Mouse (Mus musculus) fat pad, adult 2 months (tissue): ENCODE data around the gene Carnmt1.
A peak's percentile ranks its signal among the peaks of the same experiment; 100 is the strongest.

Source experiments
- DNase-seq: peaks from one replicate; pipeline ENCODE4 v3.0.0-alpha.2; 2011; ENCODE audit warnings: low read depth, low spot score; ENCODE audit errors: extremely low read depth

Gene Carnmt1

GRCm38 (mm10) chr19:18670608-18671007, at the start of gene Carnmt1:
Gene Carnmt1 (plus strand): TSS chr19:18670764.
- DNase-seq: peak; percentile 67

- DNase-seq: no peak
Measured at GRCm38 (mm10) chr19:18623894-18624293, 46.7 kb upstream of the Carnmt1 start.

- no peak for DNase-seq
Measured at GRCm38 (mm10) chr19:18629589-18629988, 41.0 kb upstream of the Carnmt1 start.

- DNase-seq: no peak
Measured at GRCm38 (mm10) chr19:18630221-18631119, 40.1 kb upstream of the Carnmt1 start.

- no peak for DNase-seq
Measured at GRCm38 (mm10) chr19:18631161-18631643, 39.4 kb upstream of the Carnmt1 start.

DNA sequence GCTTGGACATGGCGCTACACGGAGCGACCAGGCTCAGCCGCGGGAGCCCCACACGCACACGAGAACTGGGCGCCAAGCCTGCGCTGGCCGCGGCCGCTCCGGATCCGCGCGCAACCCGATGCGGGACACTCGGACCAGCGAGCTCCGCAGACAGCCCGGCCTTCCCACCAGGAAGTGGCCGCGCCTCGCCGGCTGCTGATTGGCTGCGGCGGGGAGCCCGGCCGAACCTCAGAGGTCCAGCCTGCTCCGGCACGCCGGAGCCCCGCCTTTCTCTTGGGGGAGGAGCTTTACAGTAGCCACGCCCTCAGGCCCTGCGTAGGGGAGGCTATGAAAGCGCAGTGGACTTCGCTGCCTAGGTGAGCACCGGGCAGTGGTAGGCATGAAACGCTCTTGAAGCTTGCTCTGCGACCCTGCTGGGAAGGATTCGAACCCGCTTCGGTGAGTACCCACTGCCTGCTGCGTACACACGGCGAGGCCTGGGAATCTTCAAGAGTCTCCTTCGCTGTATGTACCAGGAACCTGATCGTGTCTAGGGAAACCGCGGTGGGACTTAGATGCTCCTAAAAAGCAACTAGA, 38.8 kb upstream of the Carnmt1 start, which contains the start of the genes Ostf1 and Nmrk1:
Gene Ostf1, minus strand, starts transcription at position 180 of the 576 bp plus-strand sequence.
Gene Nmrk1, plus strand, starts transcription at position 307 of the 576 bp plus-strand sequence.
- DNase-seq: peak; percentile 39

- no peak for DNase-seq
Measured at GRCm38 (mm10) chr19:18632231-18633185, 38.1 kb upstream of the Carnmt1 start.

DNA sequence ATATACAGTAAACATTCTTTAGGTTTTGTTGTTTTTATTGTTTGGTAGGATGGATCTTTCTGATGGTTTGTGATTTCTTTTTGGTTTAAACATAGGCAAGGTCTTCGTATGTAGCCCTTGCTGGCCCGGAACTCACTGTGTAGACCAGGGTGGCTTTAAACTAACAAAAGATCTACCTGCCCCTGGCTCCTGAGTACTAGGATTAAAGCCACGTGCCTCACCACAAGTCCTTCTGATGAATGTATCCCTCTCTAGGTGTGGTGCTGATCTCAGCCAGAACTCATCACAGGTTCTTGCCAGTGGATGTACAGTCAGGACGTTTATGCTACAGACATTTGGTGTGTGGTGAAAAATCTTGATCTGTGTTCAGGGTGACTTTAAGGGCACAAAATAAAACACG, 32.6 kb upstream of the Carnmt1 start:
- DNase-seq: no peak

DNA sequence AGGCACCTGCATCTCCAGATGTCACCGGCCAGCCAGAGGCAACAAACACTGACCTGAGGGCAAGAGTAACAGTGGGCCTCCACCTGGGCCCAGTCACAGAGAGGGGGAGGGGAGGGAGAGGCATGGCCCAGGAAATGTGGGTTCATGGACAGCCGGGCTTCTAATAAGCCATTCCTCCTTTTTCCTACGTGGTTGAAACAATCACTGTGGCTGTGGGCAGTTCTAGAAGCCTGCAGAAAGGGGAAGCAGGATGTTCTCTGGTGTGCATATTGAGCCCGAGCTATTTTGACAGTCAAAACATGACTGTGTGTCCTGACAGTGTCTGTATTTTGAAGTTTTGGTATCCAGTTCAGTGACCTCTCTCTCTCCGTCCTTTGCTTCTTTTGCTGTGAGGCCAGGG, 31.6 kb upstream of the Carnmt1 start:
- DNase-seq: no peak

DNA sequence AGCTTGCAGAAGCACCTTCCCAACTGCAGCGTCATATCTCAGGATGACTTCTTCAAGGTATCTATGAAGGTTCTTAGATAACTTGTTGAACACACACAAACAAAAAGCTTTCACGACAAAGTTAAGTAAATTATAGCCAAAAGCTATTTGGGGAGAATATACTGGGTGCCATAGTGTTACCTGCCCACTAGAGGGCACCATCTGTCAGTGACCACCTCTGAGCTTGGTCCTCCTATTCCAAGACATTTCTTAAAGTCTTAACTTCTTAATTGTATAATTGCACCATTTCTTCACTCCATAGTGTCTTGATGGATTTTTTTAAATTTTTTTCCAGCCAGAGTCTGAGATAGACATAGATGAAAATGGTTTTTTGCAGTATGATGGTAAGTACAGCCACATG, 31.0 kb upstream of the Carnmt1 start:
- DNase-seq: no peak

DNA sequence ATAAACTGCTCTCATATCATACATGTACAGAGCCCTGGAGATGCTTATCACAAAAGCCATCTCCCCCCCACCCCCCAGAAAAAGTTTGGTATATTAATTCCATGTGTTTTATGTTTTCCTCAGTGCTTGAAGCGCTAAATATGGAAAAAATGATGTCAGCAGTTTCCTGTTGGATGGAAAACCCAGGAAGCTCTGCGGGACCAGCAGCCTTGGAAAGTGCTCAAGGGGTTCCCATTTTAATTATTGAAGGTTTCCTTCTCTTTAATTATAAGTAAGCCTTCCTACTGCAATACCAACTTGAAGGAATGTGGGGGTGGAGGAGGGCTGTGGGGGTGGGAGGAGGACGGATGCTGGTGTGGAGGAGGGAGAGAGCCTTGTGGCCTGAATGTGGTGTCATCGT, 29.6 kb upstream of the Carnmt1 start:
- no peak for DNase-seq

GRCm38 (mm10) chr19:18643411-18643810, 27.2 kb upstream of the Carnmt1 start:
- DNase-seq: no peak

GRCm38 (mm10) chr19:18644084-18644483, 26.5 kb upstream of the Carnmt1 start:
- DNase-seq: no peak

DNA sequence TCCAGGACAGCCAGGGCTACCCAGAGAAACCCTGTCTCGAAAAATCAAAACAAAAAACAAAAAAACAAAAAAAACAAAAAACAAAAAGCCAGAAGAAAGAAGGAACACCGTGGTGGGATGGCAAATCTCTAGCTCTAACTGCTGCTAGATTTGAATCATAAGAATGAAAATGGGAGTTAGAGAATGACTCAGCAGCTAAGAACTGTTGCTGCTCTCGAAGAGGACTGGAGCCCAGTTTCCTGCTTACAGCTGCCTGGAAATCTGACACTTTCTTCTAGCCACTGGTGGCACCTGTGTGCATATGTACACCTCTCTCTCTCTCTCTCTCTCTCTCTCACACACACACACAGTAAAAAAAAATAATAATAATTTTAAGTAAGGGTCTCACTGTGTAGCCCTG, 24.2 kb upstream of the Carnmt1 start:
- no peak for DNase-seq

DNA sequence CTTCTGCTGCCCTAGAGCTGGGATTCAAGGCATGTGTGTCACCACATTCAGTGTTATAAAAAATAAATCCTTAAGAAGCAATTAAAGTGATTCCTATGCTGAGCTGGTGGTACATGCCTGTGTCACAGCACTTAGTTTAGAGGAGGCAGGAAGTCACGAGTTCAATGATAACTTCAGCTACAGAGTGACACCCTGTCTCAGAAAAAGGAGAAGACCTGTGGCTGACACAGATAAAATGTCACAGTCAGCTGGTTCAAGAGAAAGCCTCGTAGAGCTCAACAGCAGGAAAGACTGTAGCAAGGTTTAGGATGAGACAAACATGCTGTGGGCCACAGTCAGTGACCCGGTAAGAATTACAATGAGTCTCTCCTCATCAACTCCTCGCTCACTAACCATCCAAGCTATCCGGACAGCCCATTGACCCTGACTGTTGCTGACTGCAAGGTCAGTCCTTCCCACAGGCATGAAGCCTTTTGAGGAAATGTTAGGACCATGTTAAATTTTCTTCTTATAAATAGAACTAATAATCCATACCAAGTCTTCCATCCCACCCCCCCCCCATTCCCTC, 23.6 kb upstream of the Carnmt1 start:
- DNase-seq: no peak

DNA sequence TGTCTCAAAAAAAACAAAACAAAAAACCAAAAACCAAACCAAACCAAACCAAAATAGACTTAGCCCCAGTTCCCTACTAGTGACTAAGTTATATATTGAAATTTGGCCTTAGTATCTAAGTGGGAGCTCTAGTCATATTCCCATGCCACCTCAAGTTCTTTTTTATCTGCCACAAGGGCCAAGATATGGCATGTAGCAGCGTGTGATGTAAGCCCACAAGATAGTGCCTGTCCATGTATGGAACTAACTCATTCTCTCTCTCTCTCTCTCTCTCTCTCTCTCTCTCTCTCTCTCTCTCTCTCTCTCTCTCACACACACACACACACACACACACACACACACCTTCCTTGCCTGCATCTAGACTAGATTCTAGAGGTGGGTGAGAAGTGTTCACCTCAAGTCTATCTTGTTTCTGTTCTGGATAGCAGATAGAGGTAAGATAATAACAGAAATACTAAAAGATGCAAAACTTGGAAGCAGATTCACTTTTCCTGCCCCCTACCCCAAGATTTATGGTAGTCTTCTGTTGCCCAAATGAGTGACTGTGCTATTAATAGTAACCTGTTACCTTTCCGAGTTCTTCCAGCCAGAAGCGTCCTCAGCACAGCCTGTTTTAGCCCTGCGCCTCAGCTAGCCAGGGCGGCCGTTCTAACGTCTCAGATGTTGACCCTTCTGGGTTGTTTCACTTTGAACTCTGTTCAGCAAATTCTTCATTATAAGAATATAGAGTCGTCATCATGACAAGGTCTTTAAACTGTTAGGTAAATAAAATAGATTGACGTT, 22.6 kb upstream of the Carnmt1 start:
- DNase-seq: no peak

DNA sequence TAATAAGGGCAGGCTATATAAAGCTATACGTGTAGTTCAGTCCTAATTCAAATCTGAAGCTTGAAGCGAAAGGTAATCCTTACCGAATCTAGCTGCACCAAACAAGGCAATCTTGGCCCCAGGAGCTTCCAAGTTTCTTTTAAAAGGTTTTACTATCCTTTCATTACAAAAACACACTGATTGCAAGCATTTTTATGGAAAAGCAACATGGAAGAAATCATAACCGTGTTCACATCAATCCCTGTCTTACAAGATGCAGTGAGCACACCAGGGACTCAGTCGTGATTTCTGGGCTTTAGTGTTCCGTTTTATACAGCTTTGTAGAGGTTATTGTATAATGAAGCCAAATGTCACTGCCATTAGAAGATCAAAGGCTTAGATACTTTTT, 22.0 kb upstream of the Carnmt1 start:
- DNase-seq: no peak

- no peak for DNase-seq
Measured at GRCm38 (mm10) chr19:18649955-18650354, 20.6 kb upstream of the Carnmt1 start.

DNA sequence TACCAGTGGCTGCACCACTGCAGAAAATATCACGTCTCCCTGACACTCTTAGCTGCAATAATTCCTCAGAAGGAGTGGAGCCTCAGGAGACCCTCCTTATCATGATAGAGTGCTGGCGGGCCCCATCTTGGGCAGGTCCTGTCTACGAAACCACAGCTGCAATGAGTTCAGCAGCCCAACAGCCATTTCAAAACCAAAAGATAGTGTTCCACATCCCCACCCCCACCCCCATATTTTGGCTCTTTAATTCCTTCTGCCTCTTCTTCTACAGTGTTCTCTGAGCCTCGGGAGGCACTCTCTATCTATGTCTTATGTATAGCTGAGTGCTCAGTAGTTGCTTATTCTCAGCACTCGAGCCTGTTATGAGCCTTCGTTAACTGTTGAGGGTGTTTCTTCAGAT, 20.1 kb upstream of the Carnmt1 start:
- no peak for DNase-seq

DNA sequence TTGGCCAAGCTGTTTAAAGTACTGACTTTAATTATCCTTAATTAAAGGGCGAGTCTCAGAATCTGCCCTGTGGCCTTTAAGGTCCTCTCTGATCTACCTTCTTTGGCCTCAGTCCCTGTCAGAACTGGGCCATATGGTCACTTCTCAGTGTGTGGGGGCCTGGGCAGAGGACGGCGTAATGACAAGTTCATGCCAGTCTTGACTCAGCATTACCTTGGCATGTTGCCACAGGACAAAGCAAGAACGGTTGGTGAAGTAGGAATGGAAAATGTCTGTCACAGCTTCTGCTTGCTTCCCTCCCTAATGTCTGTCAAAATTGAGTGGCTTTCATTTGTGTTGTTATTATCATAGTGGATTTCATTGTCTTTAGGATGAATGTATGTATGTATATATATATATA, 18.0 kb upstream of the Carnmt1 start:
- peak; percentile 19 for DNase-seq
